Mouse (Mus musculus) midbrain, embryonic 11.5 days (tissue): ENCODE data around the gene 9530077C05Rik. TPM values are rescaled to one million over a fixed set of nuclear protein-coding genes. Genes with fewer than 3 reads are reported as not detected.

Experiments used
- ATAC-seq: fragments of 200-750 bp; cut with Nextera tagmentation; 2 replicates; pipeline ENCODE4 v1.8.0; 2017; ENCODE audit warnings: moderate TSS enrichment, moderate library complexity; ENCODE audit not compliant: low FRiP score
- DNase-seq: peaks from one replicate; pipeline ENCODE4 v3.0.0; 2015; ENCODE audit warnings: low spot score; ENCODE audit errors: missing footprints
- H3K27ac ChIP-seq: fragments of 300-500 bp; sonication (generic); 2 replicates; pipeline ENCODE4 v1.5.1; 2014; ENCODE audit warnings: low read depth, low read length
- H3K27me3 ChIP-seq: fragments of 300-500 bp; sonication (generic); 2 replicates; pipeline ENCODE4 v1.6.1; 2014; ENCODE audit warnings: mild to moderate bottlenecking, low read length, moderate library complexity, mixed read lengths; ENCODE audit not compliant: control insufficient read depth, insufficient read depth
- H3K36me3 ChIP-seq: fragments of 300-500 bp; sonication (generic); 2 replicates; pipeline ENCODE4 v1.6.1; 2014; ENCODE audit warnings: mild to moderate bottlenecking, low read length, moderate library complexity, mixed read lengths; ENCODE audit not compliant: control insufficient read depth, insufficient read depth
- H3K4me1 ChIP-seq: fragments of 300-500 bp; sonication (generic); 2 replicates; pipeline ENCODE4 v1.6.1; 2014; ENCODE audit warnings: low read length; ENCODE audit not compliant: control insufficient read depth, insufficient read depth
- H3K4me2 ChIP-seq: fragments of 300-500 bp; sonication (generic); 2 replicates; pipeline ENCODE4 v1.6.1; 2014; ENCODE audit warnings: mild to moderate bottlenecking, moderate library complexity
- H3K4me3 ChIP-seq: fragments of 300-500 bp; sonication (generic); 2 replicates; pipeline ENCODE4 v1.5.1; 2014; ENCODE audit warnings: low read depth, low read length
- H3K9ac ChIP-seq: fragments of 300-500 bp; sonication (generic); 2 replicates; pipeline ENCODE4 v1.6.1; 2014; ENCODE audit warnings: low read length
- H3K9me3 ChIP-seq: fragments of 300-500 bp; sonication (generic); 2 replicates; pipeline ENCODE4 v1.6.1; 2016; ENCODE audit warnings: low read length; ENCODE audit not compliant: control insufficient read depth
- WGBS: fragments of 180-500 bp; shearing (Covaris S2); extraction: QIAGEN DNeasy Blood & Tissue Kit; methylation state at CpG from one replicate; pipeline ENCODE4 v1.1.7; 2014; 5-methylcytosine and 5-hydroxymethylcytosine counted together
- polyA plus RNA-seq: library from polyadenylated mRNA; unstranded; fragments of >200 nt; fragmentation: Nextera tagmentation; extraction: Ambion mirVana; gene quantifications from 2 replicates; pipeline ENCODE4 v1.2.1, GENCODE M21; 2014

9530077C05Rik gene
- polyA plus RNA-seq, 1 experiment from 2014 or later = 11.1 TPM

GRCm38 (mm10) chr9:22457142-22457835 lies 46.0 kb downstream of the 9530077C05Rik start:
- H3K4me2 ChIP-seq = no peak overlapping the region
- WGBS = 87% methylated on average over 11 of the region's 11 CpGs
- H3K27me3 ChIP-seq = no peaks in the 10 kb centered on the region
- no peak for ATAC-seq
- H3K4me1 ChIP-seq = no peaks in the 10 kb centered on the region
- no peak overlapping the region for H3K27ac ChIP-seq
- peaks cover 11% of the 10 kb centered on the region for H3K36me3 ChIP-seq
- peak; percentile 45 for DNase-seq
- H3K9me3 ChIP-seq = no peaks in the 10 kb centered on the region
- no peak overlapping the region for H3K4me3 ChIP-seq
- H3K9ac ChIP-seq = no peak overlapping the region

DNA sequence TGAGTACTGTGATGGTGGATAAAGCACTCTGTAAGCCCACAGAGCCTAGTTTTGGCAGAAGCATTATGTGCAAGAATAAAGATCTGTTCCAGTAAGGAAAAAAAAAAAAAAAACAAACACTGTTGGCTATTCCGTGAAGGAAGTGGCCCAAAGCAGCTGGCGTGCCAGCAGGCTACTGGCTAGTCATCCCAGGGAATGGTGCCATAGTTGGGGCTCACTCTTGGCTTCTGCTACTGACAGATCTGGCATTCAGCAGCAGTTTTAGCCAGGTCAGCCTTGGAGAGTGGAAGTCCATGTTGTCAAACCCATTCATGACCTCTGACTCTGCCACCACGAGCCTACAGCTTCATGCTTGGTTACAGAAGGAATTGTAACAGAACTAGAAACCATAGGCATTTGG lies 50.6 kb downstream of the 9530077C05Rik start:
- H3K9me3 ChIP-seq = no peaks in the 10 kb centered on the region
- DNase-seq (peak; percentile 8), ATAC-seq (no peak)
- WGBS = 95% methylated on average over 3 of the region's 3 CpGs
- no peaks in the 10 kb centered on the region for H3K4me1 ChIP-seq
- no peaks in the 10 kb centered on the region; the same call in 1 of the 2 replicates for H3K36me3 ChIP-seq
- no peak overlapping the region for H3K9ac ChIP-seq
- no peaks in the 10 kb centered on the region for H3K27me3 ChIP-seq
- H3K4me3 ChIP-seq = no peak overlapping the region
- no peak overlapping the region for H3K27ac ChIP-seq
- H3K4me2 ChIP-seq = no peak overlapping the region

- Histone ChIP-seq H3K36me3 (no peaks in the 10 kb centered on the region; the same call in 1 of the 2 replicates), H3K4me1 (peaks cover 3% of the 10 kb centered on the region; the same call in 1 of the 2 replicates), H3K9ac (no peak overlapping the region), H3K27me3 (no peaks in the 10 kb centered on the region), H3K9me3 (no peaks in the 10 kb centered on the region), H3K4me3 (no peak overlapping the region), H3K27ac (no peak overlapping the region), H3K4me2 (no peak overlapping the region)
- peak; percentile 73 for DNase-seq
- WGBS = 96% methylated on average over 5 of the region's 5 CpGs
- no peak for ATAC-seq
Observed at GRCm38 (mm10) chr9:22466212-22466611, 54.9 kb downstream of the 9530077C05Rik start.

GRCm38 (mm10) chr9:22467371-22468169 lies 56.3 kb downstream of the 9530077C05Rik start:
- no peaks in the 10 kb centered on the region for H3K27me3 ChIP-seq
- peak overlapping the region; percentile 84 for H3K4me2 ChIP-seq
- H3K9ac ChIP-seq = peak overlapping the region; percentile 93
- WGBS = 3% methylated on average over 71 of the region's 73 CpGs
- no peaks in the 10 kb centered on the region; the same call in 1 of the 2 replicates for H3K36me3 ChIP-seq
- H3K27ac ChIP-seq = peak overlapping the region; percentile 82
- peak overlapping the region; percentile 80 for H3K4me3 ChIP-seq
- H3K4me1 ChIP-seq = peaks cover 3% of the 10 kb centered on the region; the same call in 1 of the 2 replicates
- ATAC-seq (peak; percentile 82), DNase-seq (no peak)
- no peaks in the 10 kb centered on the region for H3K9me3 ChIP-seq

- Histone ChIP-seq H3K27me3 (no peaks in the 10 kb centered on the region), H3K4me1 (peaks cover 3% of the 10 kb centered on the region; the same call in 1 of the 2 replicates), H3K36me3 (no peaks in the 10 kb centered on the region; the same call in 1 of the 2 replicates), H3K9ac (peak overlapping the region; percentile 93), H3K4me3 (peak overlapping the region; percentile 80), H3K9me3 (no peaks in the 10 kb centered on the region), H3K27ac (peak overlapping the region; percentile 82), H3K4me2 (peak overlapping the region; percentile 84)
- 5% methylated on average over 41 of the region's 43 CpGs for WGBS
- ATAC-seq (peak; percentile 94), DNase-seq (peak; percentile 97)
Observed at GRCm38 (mm10) chr9:22468170-22468898, 57.0 kb downstream of the 9530077C05Rik start.

- no peaks in the 10 kb centered on the region; the same call in 1 of the 2 replicates for H3K36me3 ChIP-seq
- no peaks in the 10 kb centered on the region for H3K9me3 ChIP-seq
- no peak overlapping the region for H3K4me2 ChIP-seq
- WGBS = 76% methylated on average over 8 of the region's 8 CpGs
- no peak for ATAC-seq
- no peak for DNase-seq
- H3K27me3 ChIP-seq = no peaks in the 10 kb centered on the region
- no peak overlapping the region for H3K4me3 ChIP-seq
- no peak overlapping the region for H3K9ac ChIP-seq
- H3K4me1 ChIP-seq = peaks cover 3% of the 10 kb centered on the region; the same call in 1 of the 2 replicates
- no peak overlapping the region for H3K27ac ChIP-seq
Observed at GRCm38 (mm10) chr9:22468899-22469259, 57.6 kb downstream of the 9530077C05Rik start.

- Histone ChIP-seq H3K4me1 (peaks cover 3% of the 10 kb centered on the region; the same call in 1 of the 2 replicates), H3K36me3 (no peaks in the 10 kb centered on the region), H3K4me2 (peak within 1 kb of the TSS; percentile 84), H3K4me3 (peak within 1 kb of the TSS; percentile 80; the same call in 1 of the 2 replicates), H3K27me3 (no peaks in the 10 kb centered on the region), H3K9me3 (no peaks in the 10 kb centered on the region), H3K9ac (peak within 1 kb of the TSS; percentile 93), H3K27ac (no peak within 1 kb of the TSS)
- no peak for ATAC-seq
- peak; percentile 54 for DNase-seq
- 90% methylated on average over 3 of the region's 3 CpGs for WGBS
Observed at GRCm38 (mm10) chr9:22469643-22470042, 58.3 kb downstream of the 9530077C05Rik start, which contains the start of gene Rp9. Gene Rp9, minus strand, starts transcription at chr9:22469743.

- WGBS = 0% methylated on average over 25 of the region's 25 CpGs
- Histone ChIP-seq H3K4me1 (no peaks in the 10 kb centered on the region; the same call in 1 of the 2 replicates), H3K4me2 (peak within 1 kb of the TSS; percentile 85), H3K27me3 (no peaks in the 10 kb centered on the region), H3K9me3 (no peaks in the 10 kb centered on the region), H3K36me3 (no peaks in the 10 kb centered on the region), H3K4me3 (peak within 1 kb of the TSS; percentile 56), H3K9ac (peak within 1 kb of the TSS; percentile 60), H3K27ac (no peak within 1 kb of the TSS)
- peak; percentile 100 for ATAC-seq
- peak; percentile 99 for DNase-seq
Observed at GRCm38 (mm10) chr9:22475424-22475868, 64.1 kb downstream of the 9530077C05Rik start, which contains the start of gene Bbs9. Gene Bbs9, plus strand, starts transcription at chr9:22475715.
